Mouse (Mus musculus) left cerebral cortex, postnatal 36 days (tissue): Measurements from ENCODE around the gene Nktr. TPM values are rescaled to one million over a fixed set of nuclear protein-coding genes. Genes with fewer than 3 reads are reported as not detected.

ENCODE experiments used
- DNase-seq, 2 experiments: peaks; one replicate each; pipeline ENCODE4 v3.0.0; 2021 to 2022; ENCODE audit warnings: low spot score in 2 of 2, mixed read lengths in 1 of 2
- intact Hi-C: fragments of 180-260 bp; cut with DNase I; formaldehyde crosslinking; loops from one replicate; pipeline ENCODE4 v1.15.1; 2025
- total RNA-seq, 2 experiments: library from RNA; stranded (reverse); gene quantifications; 2 replicates each; pipeline ENCODE4 v1.2.3; 2021

Nktr gene
- total RNA-seq, 2 experiments from 2014 or later, result 73.1 to 147 TPM

- intact Hi-C loops, result loop anchor here (5.0 kb wide), 1 partner anchor 41 kb away; no protein-coding TSS in a partner anchor
- no peak for DNase-seq
These were observed 72.2 kb downstream of the Nktr start for GRCm38 (mm10) chr9:121791206-121791605.

- intact Hi-C loops, result loop anchor here (5.0 kb wide), 1 partner anchor 40 kb away; no protein-coding TSS in a partner anchor
- DNase-seq, result no peak
These were observed 73.0 kb downstream of the Nktr start, which contains the start of gene Hhatl for GRCm38 (mm10) chr9:121791757-121792521. Hhatl (minus strand) TSS chr9:121792507.

GRCm38 (mm10) chr9:121794972-121795539 is 76.1 kb downstream of the Nktr start:
- intact Hi-C loops, result loop anchor here (5.0 kb wide), 1 partner anchor 37 kb away; no protein-coding TSS in a partner anchor
- DNase-seq, result no peak

GRCm38 (mm10) chr9:121797722-121798121 is 78.8 kb downstream of the Nktr start:
- intact Hi-C loops, result no loop called here
- DNase-seq, result no peak

- DNase-seq, result no peak
These were observed 80.0 kb downstream of the Nktr start for GRCm38 (mm10) chr9:121798887-121799520.

GRCm38 (mm10) chr9:121802747-121803146 is 83.8 kb downstream of the Nktr start:
- DNase-seq, result no peak
- intact Hi-C loops, result no loop called here

More at GRCm38 (mm10) chr9:121798887-121799520, 80.0 kb downstream of the Nktr start:
- intact Hi-C loops, result no loop called here

Other genes starting within 250 kb of the Nktr start
- gene Cck, start 223.5 kb upstream of the Nktr start, total RNA-seq, result 100 to 1,000 TPM; 676 to 879 TPM
- gene Lyzl4, start 77.1 kb upstream of the Nktr start, total RNA-seq, result 1 to 10 TPM; 2.0 to 2.1 TPM
- gene Vipr1, start 76.5 kb upstream of the Nktr start, total RNA-seq, result 10 to 100 TPM; 25.2 to 27.2 TPM
- 10 to 100 TPM; 26.6 to 26.8 TPM for gene Sec22c, start 13.7 kb upstream of the Nktr start, total RNA-seq
- gene Ss18l2, start 8.8 kb upstream of the Nktr start, total RNA-seq, result 10 to 100 TPM; 84.5 to 84.6 TPM
- 100 to 1,000 TPM; 111 to 112 TPM for gene Zfp651, start 40.2 kb downstream of the Nktr start, total RNA-seq
- 1 to 10 TPM; 4.9 to 8.8 TPM for gene Klhl40, start 58.4 kb downstream of the Nktr start, total RNA-seq
- gene Hhatl, start 73.3 kb downstream of the Nktr start, total RNA-seq, result 10 to 100 TPM; 17.2 to 22.2 TPM
- gene Ccdc13, start 120.3 kb downstream of the Nktr start, total RNA-seq, result 1 to 10 TPM; 5.5 to 5.9 TPM
- 10 to 100 TPM; 85.6 to 87.3 TPM for gene Higd1a, start 139.2 kb downstream of the Nktr start, total RNA-seq
- gene Ackr2, start 179.2 kb downstream of the Nktr start, total RNA-seq, result 1 to 10 TPM; 7.3 to 8.4 TPM
- gene Cyp8b1, start 197.1 kb downstream of the Nktr start, total RNA-seq, result not detected
- 1 to 10 TPM; 5.2 to 5.4 TPM for gene Fam198a, start 231.8 kb downstream of the Nktr start, total RNA-seq